Mouse (Mus musculus) layer of hippocampus, postnatal 25 days (tissue): ENCODE data around the gene Fam110a. TPM values are rescaled to one million over a fixed set of nuclear protein-coding genes. Genes with fewer than 3 reads are reported as not detected.
A peak's percentile ranks its signal among the peaks of the same experiment; 100 is the strongest.

Experiments used
- DNase-seq, 2 experiments: peaks; one replicate each; pipeline ENCODE4 v3.0.0; 2022; ENCODE audit warnings: mixed read lengths in 2 of 2, low spot score in 1 of 2; ENCODE audit errors: extremely low spot score in 1 of 2
- microRNA-seq, 2 experiments: library from miRNA; unstranded; fragments of <30 nt; microRNA quantifications; one replicate each; pipeline ENCODE4 v1.2.0; 2021
- total RNA-seq, 2 experiments: library from RNA; stranded (reverse); gene quantifications; 2 replicates each; pipeline ENCODE4 v1.2.3; 2021

Gene Fam110a
- total RNA-seq, 2 experiments from 2014 or later = 7.7 to 8.5 TPM

DNA sequence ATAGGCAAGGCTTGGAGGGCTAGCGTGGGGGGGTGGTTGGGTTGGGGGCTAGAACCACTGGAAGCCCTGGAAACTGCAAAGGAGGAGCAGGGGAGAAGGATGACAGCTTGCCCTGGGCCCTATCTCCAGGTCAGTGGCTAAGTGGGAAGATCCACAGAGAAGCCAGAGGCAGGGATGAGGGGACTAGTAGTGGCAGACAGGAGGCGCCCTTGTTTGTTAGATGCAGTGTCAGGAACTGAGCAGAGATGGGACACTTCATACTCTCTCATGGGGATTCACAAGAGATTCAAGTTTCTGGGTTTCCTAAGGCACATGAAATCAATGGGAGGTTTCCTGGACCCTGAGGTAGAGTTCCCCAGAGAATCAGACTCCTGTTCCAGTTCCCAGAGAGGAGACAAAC, 38.8 kb downstream of the Fam110a start:
- DNase-seq = peak in 1 of 2 experiments; percentile 35

DNA sequence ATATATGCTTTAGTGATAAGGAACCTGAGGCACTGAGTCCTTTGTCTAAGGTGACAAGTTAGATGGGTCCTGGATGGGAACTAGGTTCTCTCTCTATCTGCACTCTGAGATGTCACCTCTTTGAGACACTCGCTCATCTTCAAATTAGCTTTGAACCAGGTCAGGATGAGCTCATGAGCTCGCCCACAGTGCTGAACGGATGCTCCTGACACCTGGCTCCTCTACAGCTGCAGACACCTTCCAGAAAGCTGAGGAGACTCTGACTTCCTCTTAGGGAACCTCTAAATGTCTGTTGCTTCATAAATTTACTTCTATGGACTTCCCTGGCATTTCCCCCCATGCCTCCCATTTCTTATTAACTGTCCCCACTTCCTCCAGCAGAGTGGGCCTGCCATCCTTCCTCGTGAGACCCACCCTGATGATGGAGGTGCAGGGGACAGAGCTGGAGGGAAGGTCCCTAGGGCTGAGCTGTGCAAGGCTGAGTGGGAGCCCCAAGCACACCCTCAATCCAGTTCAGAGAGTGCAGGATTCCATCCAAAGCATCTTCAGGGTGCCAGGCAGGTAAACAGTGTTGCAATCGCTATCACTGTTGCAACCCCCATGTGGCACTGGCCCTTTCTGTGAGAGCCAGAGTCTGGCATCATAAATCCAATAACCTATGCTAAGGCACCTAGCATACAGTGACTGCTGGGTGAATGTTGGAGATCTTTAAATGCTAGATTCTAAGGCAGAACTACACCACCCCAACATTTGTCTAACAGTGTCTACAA, 40.2 kb downstream of the Fam110a start:
- DNase-seq = no peak

DNA sequence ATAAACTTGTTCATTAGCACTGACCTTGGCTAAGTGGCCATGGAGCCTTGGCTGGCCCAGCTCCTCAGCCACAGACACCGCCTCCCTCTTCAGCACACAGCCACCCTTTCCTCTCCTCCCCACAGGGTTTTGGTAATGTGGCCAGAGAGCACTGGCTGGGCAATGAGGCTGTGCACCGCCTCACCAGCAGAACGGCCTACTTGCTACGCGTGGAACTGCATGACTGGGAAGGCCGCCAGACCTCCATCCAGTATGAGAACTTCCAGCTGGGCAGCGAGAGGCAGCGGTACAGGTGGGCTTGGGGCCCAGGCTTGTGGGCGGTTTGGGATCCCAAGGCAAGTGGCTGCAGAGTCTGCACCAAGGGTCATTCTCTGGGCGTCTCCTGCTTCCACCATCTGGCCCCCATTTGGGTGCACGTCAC, 41.2 kb downstream of the Fam110a start:
- DNase-seq = no peak

DNA sequence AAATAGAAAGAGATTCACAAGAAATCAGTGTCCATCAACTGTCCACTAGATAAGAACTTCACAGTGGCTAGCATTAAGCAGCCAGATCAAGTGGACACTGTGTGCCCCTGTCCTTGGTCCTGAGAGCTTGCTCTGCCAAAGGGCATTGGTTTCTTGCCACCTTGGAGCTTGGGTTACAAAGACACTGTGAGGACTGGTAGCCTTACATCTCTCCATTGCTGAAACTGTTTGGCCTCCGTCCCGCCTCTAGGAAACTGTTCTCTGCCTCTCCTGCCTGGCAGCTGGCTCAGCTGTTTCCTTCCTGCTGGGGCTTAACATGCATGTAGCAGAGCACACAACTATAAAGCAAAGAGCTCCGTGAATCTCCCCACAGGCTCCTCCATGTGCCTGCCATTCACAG, 42.1 kb downstream of the Fam110a start:
- DNase-seq = no peak

DNA sequence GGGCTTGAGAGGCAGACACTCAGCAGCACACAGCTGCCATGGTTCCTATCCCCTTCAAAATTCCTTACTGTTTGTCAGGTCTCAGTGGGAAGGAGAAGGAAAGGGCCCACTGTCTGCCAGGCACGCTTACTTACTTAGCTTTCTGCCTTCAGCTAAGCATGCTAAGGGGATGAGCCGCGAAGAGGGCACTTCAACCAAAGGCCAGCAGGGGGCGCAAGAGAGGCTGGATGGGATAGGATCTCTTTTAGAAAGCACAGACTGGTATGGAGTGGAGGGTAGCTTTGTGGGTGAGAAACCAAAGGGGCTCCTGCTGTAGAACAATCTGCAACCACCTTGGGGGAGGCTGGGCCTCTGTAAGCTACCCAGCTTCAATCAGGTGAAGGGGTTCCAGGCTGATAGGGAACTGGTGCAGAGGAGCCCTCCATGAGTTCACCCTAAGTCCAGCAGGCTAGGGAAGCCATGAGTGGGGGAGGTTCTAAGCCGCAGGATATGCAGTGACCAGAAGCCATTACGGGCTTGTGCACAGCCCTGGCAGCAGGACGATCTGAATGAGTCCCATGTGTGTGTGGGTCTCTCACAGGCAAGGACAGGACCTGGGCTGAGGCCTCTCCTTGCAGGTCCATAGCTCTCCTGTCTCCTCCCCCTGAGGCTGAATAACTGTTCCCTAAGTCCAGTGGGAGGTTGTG, 49.5 kb downstream of the Fam110a start:
- peak; percentile 83 to 98 for DNase-seq

DNA sequence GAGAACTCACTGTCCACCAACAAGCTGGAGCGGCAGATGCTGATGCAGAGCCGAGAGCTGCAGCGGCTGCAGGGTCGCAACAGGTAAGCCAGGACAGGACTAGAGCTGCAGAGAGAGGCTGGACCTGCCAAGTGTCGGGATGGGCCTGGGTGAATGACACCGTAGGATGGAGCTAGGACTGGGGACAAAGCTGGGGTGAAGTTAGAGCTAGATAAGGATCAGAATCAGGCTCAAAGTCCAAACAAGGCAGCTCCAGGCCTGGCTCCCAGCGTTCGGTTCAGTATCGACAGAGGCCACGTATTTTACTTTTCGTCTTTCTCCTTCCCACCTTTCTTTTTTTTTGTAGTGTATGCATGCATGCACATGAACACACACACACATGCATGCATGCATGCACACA, 52.9 kb downstream of the Fam110a start:
- no peak for DNase-seq

DNA sequence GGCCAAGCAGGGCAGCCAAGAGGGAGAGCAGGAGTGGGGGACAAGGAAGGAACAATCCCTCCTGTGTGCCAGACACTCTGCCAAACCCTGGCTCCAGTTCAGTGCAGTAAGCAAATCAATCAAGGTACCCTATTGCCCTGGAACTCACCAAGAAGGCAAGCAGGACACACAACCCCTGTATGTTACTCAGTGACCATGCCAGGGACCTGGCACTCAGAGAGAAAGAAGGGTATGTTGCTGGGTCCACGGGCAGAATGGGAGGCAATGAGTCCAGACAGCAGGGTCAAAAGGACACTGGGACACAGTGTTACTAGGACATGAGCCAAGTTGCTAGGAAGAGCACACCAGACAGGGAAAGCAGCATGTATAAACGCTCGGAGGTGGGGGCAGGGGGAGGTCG, 54.3 kb downstream of the Fam110a start:
- DNase-seq = no peak

DNA sequence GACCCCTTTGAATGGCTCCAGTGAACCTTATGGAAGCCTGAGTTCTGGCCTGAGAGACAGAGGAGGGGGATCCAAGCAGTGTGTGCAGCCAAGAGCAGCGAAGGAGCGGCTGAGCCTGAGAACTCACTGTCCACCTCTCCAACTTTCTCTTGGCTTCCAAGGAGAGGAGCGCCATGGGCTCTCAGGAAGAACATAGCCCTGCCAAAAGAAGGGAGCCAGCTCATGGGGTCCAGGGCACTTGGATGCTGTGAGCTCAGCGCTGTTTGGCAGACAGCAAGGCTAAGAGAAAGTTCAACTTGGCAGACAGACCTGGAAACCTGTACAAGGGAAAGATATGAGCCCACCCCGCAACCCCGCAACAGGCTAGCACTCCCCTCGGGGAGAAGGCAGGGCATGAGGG, 55.7 kb downstream of the Fam110a start:
- DNase-seq = no peak

DNA sequence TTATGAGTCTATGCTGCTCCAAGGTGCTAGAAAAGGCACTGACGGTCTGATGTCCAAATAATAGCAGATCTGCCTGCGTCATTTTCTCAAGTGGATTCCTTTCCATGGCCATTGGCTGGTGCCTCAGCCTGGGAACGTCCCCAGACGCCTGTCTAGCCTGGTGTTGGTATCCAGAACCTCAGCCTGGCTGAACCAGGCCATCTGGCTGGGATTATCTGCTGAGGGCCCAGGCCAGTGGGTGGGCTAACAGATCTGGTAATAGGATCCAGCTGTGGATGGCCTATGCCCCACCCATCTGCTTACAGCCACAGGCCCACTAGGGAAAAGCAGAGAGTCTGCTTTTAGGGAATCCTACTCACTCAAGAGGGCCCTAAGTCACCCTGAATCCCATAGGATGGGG, 58.4 kb downstream of the Fam110a start:
- DNase-seq = no peak

DNA sequence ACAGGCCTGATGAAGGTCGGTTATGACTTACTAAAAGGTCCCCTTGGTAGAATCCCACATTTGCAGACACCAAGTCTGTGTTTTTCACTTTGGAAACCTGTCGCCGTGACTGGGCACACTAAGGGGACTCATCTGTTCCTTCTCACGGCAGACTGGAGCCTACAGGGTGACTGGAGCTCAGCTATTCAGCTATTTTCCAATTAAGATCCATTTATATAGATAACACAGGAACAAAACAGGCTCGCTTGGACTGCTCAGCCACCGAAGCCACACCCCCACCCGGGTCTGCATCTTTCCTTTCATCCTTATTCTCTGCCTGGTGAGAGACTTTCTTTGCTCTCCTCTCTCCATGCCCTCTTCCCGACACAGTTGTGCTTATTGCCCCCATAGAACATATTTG, 59.0 kb downstream of the Fam110a start:
- no peak for DNase-seq

Small RNA genes within 50 kb of the gene (microRNA-seq; reads per million reads assigned to microRNA genes)
- 0 reads per million in 2 experiments for gene Mir1953

Other genes starting within 250 kb of the Fam110a start
- gene Psmf1, start 236.0 kb downstream of the Fam110a start, total RNA-seq = 10 to 100 TPM; 33.3 to 34.0 TPM
- not detected for gene Rspo4, start 137.3 kb downstream of the Fam110a start, total RNA-seq
- under 1 TPM; 0.30 to 0.96 TPM for gene Angpt4, start 69.0 kb downstream of the Fam110a start, total RNA-seq
- 1 to 10 TPM; 2.6 TPM for gene Slc52a3, start 16.3 kb upstream of the Fam110a start, total RNA-seq
- gene Scrt2, start 101.3 kb upstream of the Fam110a start, total RNA-seq = 10 to 100 TPM; 21.1 to 23.1 TPM
- gene Srxn1, start 125.3 kb upstream of the Fam110a start, total RNA-seq = 10 to 100 TPM; 67.2 to 75.2 TPM
- gene Tcf15, start 163.3 kb upstream of the Fam110a start, total RNA-seq = 1 to 10 TPM; 4.3 to 4.7 TPM
- gene Csnk2a1, start 246.6 kb upstream of the Fam110a start, total RNA-seq = 10 to 100 TPM; 93.6 to 98.6 TPM